Mouse (Mus musculus): ENCODE measurements at regions not wholly inside any gene's neighbourhood (a gene's known extent, or its start where the extent isn't known, plus 50 kb on each side); places are given as distances from the start of the nearest gene placed in this dataset.

DNA sequence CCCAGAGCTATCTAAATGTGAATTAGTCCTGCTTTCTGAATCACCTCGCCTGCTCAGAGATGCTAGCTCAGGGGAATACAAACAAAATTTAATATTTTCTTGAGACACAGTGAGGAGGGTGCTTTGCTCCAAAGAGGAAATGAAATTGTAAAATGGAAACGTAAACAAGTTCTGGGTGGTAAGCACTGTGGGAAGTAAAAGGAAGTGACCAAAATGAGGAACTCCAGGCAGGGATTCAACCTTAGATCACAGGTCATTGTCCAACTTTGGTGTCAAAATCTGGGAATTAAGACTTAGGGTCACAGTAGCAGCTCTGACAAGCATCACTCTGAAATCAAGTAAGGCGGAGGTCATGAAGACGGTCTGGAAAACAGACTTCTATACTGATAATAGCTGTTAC, 90.2 kb upstream of the Tmtc1 start:
- ATAC-seq (ENCODE audit: extremely low read depth, insufficient number of reproducible peaks, low FRiP score, low TSS enrichment) = no peak
- 70% methylated on average over 4 of the region's 4 CpGs for WGBS
- H3K4me2 ChIP-seq = no peak overlapping the region

DNA sequence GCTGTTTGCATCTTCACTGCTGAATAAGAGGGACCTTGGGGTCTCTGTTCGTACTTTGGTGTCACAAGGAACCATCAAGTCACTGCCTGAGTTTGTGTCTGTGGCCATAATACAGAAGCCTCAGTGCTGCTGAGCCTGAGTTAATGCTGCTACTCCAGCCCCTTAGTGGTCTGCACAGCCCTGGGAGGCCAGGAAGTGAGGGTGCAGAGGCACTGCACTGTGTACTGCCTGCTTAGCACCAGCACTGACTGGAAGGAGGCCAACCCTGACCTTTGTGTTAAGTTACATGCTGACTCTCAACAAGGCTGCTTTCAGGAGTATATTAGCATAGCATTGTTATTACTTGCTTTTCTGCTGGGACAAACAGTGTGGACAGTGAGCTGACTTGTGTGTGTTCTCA, 86.9 kb upstream of the Tmtc1 start:
- Histone ChIP-seq H3K36me3 (no peaks in the 10 kb centered on the region), H3K27me3 (replicated peaks) (no peaks in the 10 kb centered on the region), H3K9ac (no peak overlapping the region), H3K27ac (replicated peaks) (no peak overlapping the region), H3K9me3 (no peaks in the 10 kb centered on the region), H3K4me3 (no peak overlapping the region), H3K4me2 (no peak overlapping the region), H3K4me1 (no peaks in the 10 kb centered on the region)
- WGBS = 84% methylated on average over 1 of the region's 1 CpGs
- ATAC-seq (ENCODE audit: extremely low read depth, insufficient number of reproducible peaks, low FRiP score, low TSS enrichment) = no peak

More for the DNA sequence above, 90.2 kb upstream of the Tmtc1 start:
- H3K9ac ChIP-seq = no peak overlapping the region
- no peaks in the 10 kb centered on the region for H3K9me3 ChIP-seq
- no peaks in the 10 kb centered on the region for H3K27me3 ChIP-seq (replicated peaks)
- no peaks in the 10 kb centered on the region for H3K36me3 ChIP-seq
- no peak overlapping the region for H3K27ac ChIP-seq (replicated peaks)
- H3K4me1 ChIP-seq = peaks cover 4% of the 10 kb centered on the region; the same call in 1 of the 2 replicates
- no peak overlapping the region for H3K4me3 ChIP-seq

- H3K27ac ChIP-seq (replicated peaks) = no peak overlapping the region
- H3K4me1 ChIP-seq = no peaks in the 10 kb centered on the region
- H3K4me3 ChIP-seq = no peak overlapping the region
- H3K27me3 ChIP-seq (replicated peaks) = no peaks in the 10 kb centered on the region
- 90% methylated on average over 2 of the region's 2 CpGs for WGBS
- H3K36me3 ChIP-seq = no peaks in the 10 kb centered on the region
- no peak for ATAC-seq (ENCODE audit: extremely low read depth, insufficient number of reproducible peaks, low FRiP score, low TSS enrichment)
- no peak overlapping the region for H3K9ac ChIP-seq
- H3K9me3 ChIP-seq = no peaks in the 10 kb centered on the region
- H3K4me2 ChIP-seq = no peak overlapping the region
These were observed 84.4 kb upstream of the Tmtc1 start for GRCm38 (mm10) chr6:148528611-148529010.

DNA sequence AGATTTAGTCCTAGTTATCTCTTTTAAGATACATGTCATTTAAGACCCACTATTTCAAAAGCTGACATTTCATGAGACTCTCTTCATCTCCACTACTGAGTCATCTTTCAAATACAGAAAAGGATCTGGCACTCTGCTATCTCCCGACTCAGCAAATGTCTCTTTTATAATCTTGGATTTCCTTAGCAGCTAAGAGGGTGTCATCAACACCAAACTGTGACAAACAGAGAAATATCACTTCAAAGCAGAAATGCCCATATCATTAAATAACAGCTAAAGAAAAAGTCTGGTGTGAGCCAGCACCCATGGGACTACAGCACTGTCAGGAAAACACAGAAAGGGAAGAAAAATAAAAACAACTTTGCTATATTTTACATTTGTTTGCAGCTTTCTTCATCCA, 78.7 kb upstream of the Tmtc1 start:
- Histone ChIP-seq H3K4me1 (peaks cover under 1% of the 10 kb centered on the region; the same call in 1 of the 2 replicates), H3K4me3 (no peak overlapping the region), H3K27ac (replicated peaks) (no peak overlapping the region), H3K4me2 (no peak overlapping the region), H3K36me3 (no peaks in the 10 kb centered on the region), H3K9me3 (no peaks in the 10 kb centered on the region), H3K27me3 (replicated peaks) (no peaks in the 10 kb centered on the region), H3K9ac (no peak overlapping the region)
- WGBS = 39% methylated on average over 1 of the region's 1 CpGs
- ATAC-seq (ENCODE audit: extremely low read depth, insufficient number of reproducible peaks, low FRiP score, low TSS enrichment) = no peak

GRCm38 (mm10) chr6:148517536-148518245, 73.5 kb upstream of the Tmtc1 start:
- Histone ChIP-seq H3K4me3 (no peak overlapping the region), H3K27ac (replicated peaks) (peak overlapping the region; percentile 61), H3K9ac (no peak overlapping the region), H3K4me1 (peaks cover 20% of the 10 kb centered on the region), H3K27me3 (replicated peaks) (no peaks in the 10 kb centered on the region), H3K36me3 (no peaks in the 10 kb centered on the region), H3K4me2 (no peak overlapping the region), H3K9me3 (no peaks in the 10 kb centered on the region)
- no peak for ATAC-seq (ENCODE audit: extremely low read depth, insufficient number of reproducible peaks, low FRiP score, low TSS enrichment)
- WGBS = 37% methylated on average over 2 of the region's 2 CpGs

DNA sequence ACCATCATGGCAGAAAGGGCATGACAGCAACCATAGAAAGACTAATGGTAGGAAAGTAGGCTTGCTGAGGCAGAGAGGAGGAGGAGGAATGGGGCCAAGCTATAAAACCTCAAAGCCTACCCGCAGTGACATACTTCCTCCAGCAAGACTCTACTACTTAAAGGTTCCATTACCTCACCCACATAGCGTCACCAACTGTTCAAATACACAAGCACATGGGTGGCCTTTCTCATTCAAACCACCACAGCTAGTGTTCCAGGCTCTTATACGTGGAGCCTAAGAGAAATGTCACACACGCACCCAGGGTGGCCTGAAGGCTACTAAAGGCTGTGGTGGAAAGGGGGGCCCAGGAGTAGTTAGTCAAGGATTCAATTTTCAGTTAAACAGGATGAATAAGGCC, 72.5 kb upstream of the Tmtc1 start:
- Histone ChIP-seq H3K9ac (no peak overlapping the region), H3K27ac (replicated peaks) (no peak overlapping the region), H3K4me2 (no peak overlapping the region), H3K4me1 (peaks cover 28% of the 10 kb centered on the region), H3K4me3 (no peak overlapping the region), H3K9me3 (no peaks in the 10 kb centered on the region), H3K27me3 (replicated peaks) (no peaks in the 10 kb centered on the region), H3K36me3 (no peaks in the 10 kb centered on the region)
- 71% methylated on average over 4 of the region's 4 CpGs for WGBS
- ATAC-seq (ENCODE audit: extremely low read depth, insufficient number of reproducible peaks, low FRiP score, low TSS enrichment) = no peak

- WGBS = 90% methylated on average over 6 of the region's 6 CpGs
- Histone ChIP-seq H3K9me3 (no peaks in the 10 kb centered on the region), H3K4me1 (peaks cover 28% of the 10 kb centered on the region), H3K4me2 (no peak overlapping the region), H3K4me3 (no peak overlapping the region), H3K9ac (no peak overlapping the region), H3K27me3 (replicated peaks) (no peaks in the 10 kb centered on the region), H3K36me3 (no peaks in the 10 kb centered on the region), H3K27ac (replicated peaks) (no peak overlapping the region)
- no peak for ATAC-seq (ENCODE audit: extremely low read depth, insufficient number of reproducible peaks, low FRiP score, low TSS enrichment)
These were observed 70.9 kb upstream of the Tmtc1 start for GRCm38 (mm10) chr6:148515105-148515504.

DNA sequence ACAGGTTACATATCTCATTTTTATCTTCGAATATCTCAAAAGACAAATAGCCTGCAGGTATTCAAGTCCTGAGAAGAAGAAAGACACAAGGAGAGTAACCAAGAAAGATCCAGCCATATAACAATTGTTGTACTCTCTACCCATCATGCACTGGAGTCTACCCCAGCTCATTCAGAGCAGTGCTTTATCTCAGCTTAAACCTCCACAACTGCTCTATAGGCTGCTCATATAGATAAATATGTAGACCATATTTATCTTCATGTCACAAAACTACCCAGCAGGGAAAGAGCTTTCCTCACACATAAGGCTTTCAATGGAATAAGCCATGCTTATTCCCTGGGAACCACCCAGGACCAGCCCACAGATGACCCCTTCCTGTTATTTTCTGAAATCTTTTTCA, 70.5 kb upstream of the Tmtc1 start:
- Histone ChIP-seq H3K36me3 (no peaks in the 10 kb centered on the region), H3K27ac (replicated peaks) (no peak overlapping the region), H3K4me2 (no peak overlapping the region), H3K27me3 (replicated peaks) (no peaks in the 10 kb centered on the region), H3K9ac (no peak overlapping the region), H3K4me3 (no peak overlapping the region), H3K4me1 (peaks cover 28% of the 10 kb centered on the region), H3K9me3 (no peaks in the 10 kb centered on the region)
- WGBS = 67% methylated on average over 1 of the region's 1 CpGs
- no peak for ATAC-seq (ENCODE audit: extremely low read depth, insufficient number of reproducible peaks, low FRiP score, low TSS enrichment)

DNA sequence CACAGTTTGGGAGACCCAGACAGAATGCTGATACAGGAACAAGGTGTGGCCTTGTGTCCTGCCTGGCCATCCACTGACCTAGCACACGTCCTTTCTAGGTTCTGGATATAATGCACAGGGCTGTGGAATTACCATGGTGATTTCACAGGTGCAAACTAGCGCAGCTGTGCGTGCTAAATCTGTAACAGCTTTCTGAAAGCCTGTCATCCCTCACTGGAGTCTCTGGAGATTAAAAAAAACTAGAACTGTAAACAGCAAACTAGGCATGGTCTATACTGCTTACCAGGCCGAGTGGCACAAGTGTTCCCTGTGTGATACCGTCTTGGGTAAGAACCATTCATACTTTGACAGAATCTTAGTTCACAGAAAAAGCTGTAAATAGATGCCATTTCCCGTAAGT, 69.9 kb upstream of the Tmtc1 start:
- Histone ChIP-seq H3K27ac (replicated peaks) (no peak overlapping the region; the same call in 1 of the 2 replicates), H3K27me3 (replicated peaks) (no peaks in the 10 kb centered on the region), H3K36me3 (no peaks in the 10 kb centered on the region), H3K4me3 (no peak overlapping the region), H3K4me2 (no peak overlapping the region), H3K4me1 (peaks cover 28% of the 10 kb centered on the region), H3K9ac (no peak overlapping the region), H3K9me3 (no peaks in the 10 kb centered on the region)
- 67% methylated on average over 6 of the region's 6 CpGs for WGBS
- no peak for ATAC-seq (ENCODE audit: extremely low read depth, insufficient number of reproducible peaks, low FRiP score, low TSS enrichment)

DNA sequence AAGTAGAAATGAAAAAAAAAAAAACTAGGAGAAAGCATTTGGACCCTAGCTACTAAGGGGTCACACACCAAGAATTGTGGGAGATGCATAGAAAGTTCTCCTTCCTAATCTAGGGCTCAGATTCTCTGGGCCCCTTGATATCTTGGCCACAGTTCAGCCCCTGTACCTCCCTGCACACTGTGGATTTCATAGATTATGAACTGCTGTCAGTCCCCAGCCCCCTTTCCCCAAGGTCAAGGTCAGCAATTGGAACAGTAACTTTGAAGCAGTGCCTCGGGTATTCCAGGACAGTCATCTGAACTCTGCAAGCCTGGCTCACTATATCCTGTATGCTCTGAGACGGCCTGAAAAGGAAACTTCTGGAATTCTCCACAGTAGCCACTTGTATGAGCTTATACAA, 68.9 kb upstream of the Tmtc1 start:
- H3K4me3 ChIP-seq = no peak overlapping the region
- H3K4me1 ChIP-seq = peaks cover 28% of the 10 kb centered on the region
- H3K4me2 ChIP-seq = no peak overlapping the region
- no peak overlapping the region for H3K9ac ChIP-seq
- 20% methylated on average over 2 of the region's 2 CpGs for WGBS
- H3K36me3 ChIP-seq = no peaks in the 10 kb centered on the region
- H3K27ac ChIP-seq (replicated peaks) = peak overlapping the region; percentile 56; the same call in 1 of the 2 replicates
- no peak for ATAC-seq (ENCODE audit: extremely low read depth, insufficient number of reproducible peaks, low FRiP score, low TSS enrichment)
- H3K27me3 ChIP-seq (replicated peaks) = no peaks in the 10 kb centered on the region
- H3K9me3 ChIP-seq = no peaks in the 10 kb centered on the region

- no peak overlapping the region for H3K9ac ChIP-seq
- H3K27ac ChIP-seq (replicated peaks) = no peak overlapping the region
- H3K4me2 ChIP-seq = no peak overlapping the region
- peaks cover 11% of the 10 kb centered on the region for H3K4me1 ChIP-seq
- no peaks in the 10 kb centered on the region for H3K9me3 ChIP-seq
- WGBS = 82% methylated on average over 2 of the region's 2 CpGs
- no peaks in the 10 kb centered on the region for H3K27me3 ChIP-seq (replicated peaks)
- ATAC-seq (ENCODE audit: extremely low read depth, insufficient number of reproducible peaks, low FRiP score, low TSS enrichment) = no peak
- no peak overlapping the region for H3K4me3 ChIP-seq
- no peaks in the 10 kb centered on the region for H3K36me3 ChIP-seq
These were observed 61.1 kb upstream of the Tmtc1 start for GRCm38 (mm10) chr6:148505325-148505724.

Measured in heart, embryonic 13.5 days (tissue).